Mouse (Mus musculus): ENCODE measurements around the gene Asf1b. TPM values are rescaled to one million over a fixed set of nuclear protein-coding genes. Genes with fewer than 3 reads are reported as not detected.

Asf1b gene
- polyA plus RNA-seq, 1 experiment from 2014 or later = 12.7 TPM

DNA sequence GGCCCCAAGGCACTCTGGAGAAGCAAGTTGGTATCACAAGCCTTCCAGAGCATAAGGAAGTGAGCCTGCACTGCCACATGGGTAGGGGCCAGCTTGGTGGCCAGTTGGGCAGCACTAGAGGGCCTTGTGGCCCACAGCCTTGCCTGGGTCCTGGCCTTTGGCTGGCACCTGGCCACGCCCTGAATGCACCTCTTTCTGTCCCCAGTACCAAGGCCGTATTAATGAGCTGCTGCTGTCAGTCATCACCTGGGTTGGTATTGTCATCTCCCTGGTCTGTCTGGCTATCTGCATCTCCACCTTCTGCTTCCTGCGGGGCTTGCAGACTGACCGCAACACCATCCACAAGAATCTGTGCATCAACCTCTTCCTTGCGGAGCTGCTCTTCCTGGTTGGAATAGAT is 21.1 kb upstream of the Asf1b start:
- Histone ChIP-seq H3K27ac (replicated peaks) (no peak overlapping the region), H3K36me3 (peaks cover 100% of the 10 kb centered on the region), H3K27me3 (no peaks in the 10 kb centered on the region), H3K4me1 (replicated peaks) (no peaks in the 10 kb centered on the region), H3K4me3 (no peak overlapping the region), H3K4me2 (no peak overlapping the region), H3K9me3 (no peaks in the 10 kb centered on the region), H3K9ac (no peak overlapping the region)
- WGBS = 88% methylated on average over 5 of the region's 5 CpGs
- ATAC-seq (ENCODE audit: low read depth) = no peak

- no peak for ATAC-seq (ENCODE audit: low read depth)
- 87% methylated on average over 2 of the region's 2 CpGs for WGBS
Measured at GRCm38 (mm10) chr8:83934994-83935393, 20.3 kb upstream of the Asf1b start.

DNA sequence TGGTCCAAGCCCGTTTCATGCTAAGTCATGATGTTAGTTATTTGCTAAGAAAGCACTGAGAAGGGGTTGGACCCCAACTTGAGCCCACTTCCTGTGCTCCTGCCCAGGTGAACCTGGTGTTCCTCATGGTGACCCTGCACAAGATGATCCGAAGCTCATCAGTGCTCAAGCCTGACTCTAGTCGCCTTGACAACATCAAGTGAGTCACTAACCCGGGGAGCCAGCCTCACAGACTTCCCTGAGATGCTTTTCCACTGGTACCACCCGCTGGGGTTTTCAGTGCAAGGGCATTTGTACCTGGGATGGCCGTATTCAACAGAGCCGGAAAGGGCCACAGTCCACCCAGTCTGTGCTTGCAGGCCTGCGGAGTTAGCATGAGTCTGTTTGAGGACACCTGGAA is 19.9 kb upstream of the Asf1b start:
- no peak for ATAC-seq (ENCODE audit: low read depth)
- Histone ChIP-seq H3K27me3 (no peaks in the 10 kb centered on the region), H3K4me1 (replicated peaks) (no peaks in the 10 kb centered on the region), H3K4me2 (no peak overlapping the region), H3K4me3 (no peak overlapping the region), H3K27ac (replicated peaks) (no peak overlapping the region), H3K9ac (no peak overlapping the region), H3K9me3 (no peaks in the 10 kb centered on the region), H3K36me3 (peaks cover 100% of the 10 kb centered on the region)
- WGBS = 93% methylated on average over 8 of the region's 8 CpGs

More at GRCm38 (mm10) chr8:83934994-83935393, 20.3 kb upstream of the Asf1b start:
- Histone ChIP-seq H3K27me3 (no peaks in the 10 kb centered on the region), H3K9me3 (no peaks in the 10 kb centered on the region), H3K4me3 (no peak overlapping the region), H3K4me2 (no peak overlapping the region), H3K9ac (no peak overlapping the region), H3K27ac (replicated peaks) (no peak overlapping the region), H3K36me3 (peaks cover 100% of the 10 kb centered on the region), H3K4me1 (replicated peaks) (no peaks in the 10 kb centered on the region)

DNA sequence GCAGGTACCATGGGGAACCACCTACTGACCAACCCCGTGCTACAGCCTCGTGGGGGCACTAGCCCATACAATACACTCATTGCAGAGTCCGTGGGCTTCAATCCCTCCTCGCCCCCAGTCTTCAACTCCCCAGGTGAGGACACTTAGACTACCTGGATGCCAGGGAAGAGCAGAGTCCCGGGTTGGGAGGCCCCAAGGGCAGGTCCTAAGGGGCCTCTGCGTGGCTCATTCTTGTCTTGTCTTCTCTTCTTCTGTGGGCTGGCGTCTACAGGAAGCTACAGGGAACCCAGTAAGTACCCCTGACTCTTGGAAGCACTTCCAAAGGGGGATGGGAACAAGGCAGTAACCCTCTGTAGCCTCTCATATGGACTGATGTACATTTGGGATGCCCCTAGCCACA is 17.7 kb upstream of the Asf1b start:
- H3K9me3 ChIP-seq = no peaks in the 10 kb centered on the region
- H3K27ac ChIP-seq (replicated peaks) = no peak overlapping the region
- H3K9ac ChIP-seq = no peak overlapping the region
- 86% methylated on average over 7 of the region's 7 CpGs for WGBS
- H3K4me3 ChIP-seq = no peak overlapping the region
- H3K36me3 ChIP-seq = peaks cover 77% of the 10 kb centered on the region
- H3K27me3 ChIP-seq = no peaks in the 10 kb centered on the region
- no peaks in the 10 kb centered on the region for H3K4me1 ChIP-seq (replicated peaks)
- no peak overlapping the region for H3K4me2 ChIP-seq
- ATAC-seq (ENCODE audit: low read depth) = no peak

- Histone ChIP-seq H3K27me3 (no peaks in the 10 kb centered on the region), H3K9me3 (no peaks in the 10 kb centered on the region), H3K4me3 (no peak overlapping the region), H3K4me1 (replicated peaks) (no peaks in the 10 kb centered on the region), H3K4me2 (no peak overlapping the region), H3K9ac (no peak overlapping the region), H3K27ac (replicated peaks) (no peak overlapping the region), H3K36me3 (peaks cover 71% of the 10 kb centered on the region)
- 93% methylated on average over 15 of the region's 15 CpGs for WGBS
- ATAC-seq (ENCODE audit: low read depth) = no peak
Measured at GRCm38 (mm10) chr8:83938330-83938729, 17.0 kb upstream of the Asf1b start.

GRCm38 (mm10) chr8:83941066-83941677 is 14.1 kb upstream of the Asf1b start:
- no peak overlapping the region for H3K4me2 ChIP-seq
- peaks cover 42% of the 10 kb centered on the region for H3K36me3 ChIP-seq
- no peak overlapping the region for H3K9ac ChIP-seq
- H3K9me3 ChIP-seq = no peaks in the 10 kb centered on the region
- no peak overlapping the region for H3K27ac ChIP-seq (replicated peaks)
- no peak overlapping the region for H3K4me3 ChIP-seq
- no peaks in the 10 kb centered on the region for H3K27me3 ChIP-seq
- WGBS = 75% methylated on average over 6 of the region's 6 CpGs
- no peaks in the 10 kb centered on the region for H3K4me1 ChIP-seq (replicated peaks)
- 0 out of 2 replicates have a peak, but pooled peaks have one; percentile 12 for ATAC-seq (ENCODE audit: low read depth)

- Histone ChIP-seq H3K4me3 (no peak overlapping the region), H3K4me2 (no peak overlapping the region), H3K4me1 (replicated peaks) (no peaks in the 10 kb centered on the region), H3K36me3 (peaks cover 29% of the 10 kb centered on the region), H3K9me3 (no peaks in the 10 kb centered on the region), H3K27ac (replicated peaks) (no peak overlapping the region), H3K27me3 (no peaks in the 10 kb centered on the region), H3K9ac (no peak overlapping the region)
- ATAC-seq (ENCODE audit: low read depth) = no peak
- WGBS = 92% methylated on average over 1 of the region's 1 CpGs
Measured at GRCm38 (mm10) chr8:83942446-83942845, 12.9 kb upstream of the Asf1b start.

DNA sequence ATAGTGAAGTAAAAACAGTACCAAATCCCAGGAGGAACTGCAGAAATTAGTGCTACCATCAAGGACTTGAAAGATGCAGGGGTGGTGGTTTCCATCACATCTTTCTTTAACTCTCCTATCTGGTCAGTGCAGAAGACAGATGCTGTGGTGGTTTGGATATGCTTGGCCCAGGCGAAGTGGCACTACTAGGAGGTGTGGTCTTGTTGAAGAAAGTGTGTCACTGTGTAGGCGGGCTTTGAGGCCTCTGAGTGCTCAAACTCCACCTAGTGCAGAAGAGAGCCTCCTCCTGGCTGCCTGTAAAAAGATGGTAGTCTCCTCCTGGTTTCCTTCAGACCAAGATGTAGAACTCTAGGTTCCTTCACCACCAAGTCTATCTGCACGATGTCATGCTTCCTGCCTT is 9.8 kb upstream of the Asf1b start:
- no peaks in the 10 kb centered on the region for H3K27me3 ChIP-seq
- 79% methylated on average over 3 of the region's 3 CpGs for WGBS
- no peak overlapping the region for H3K4me3 ChIP-seq
- H3K27ac ChIP-seq (replicated peaks) = no peak overlapping the region
- ATAC-seq (ENCODE audit: low read depth) = no peak
- H3K4me2 ChIP-seq = no peak overlapping the region
- H3K36me3 ChIP-seq = no peaks in the 10 kb centered on the region
- H3K9ac ChIP-seq = no peak overlapping the region
- H3K4me1 ChIP-seq (replicated peaks) = no peaks in the 10 kb centered on the region
- no peaks in the 10 kb centered on the region for H3K9me3 ChIP-seq

DNA sequence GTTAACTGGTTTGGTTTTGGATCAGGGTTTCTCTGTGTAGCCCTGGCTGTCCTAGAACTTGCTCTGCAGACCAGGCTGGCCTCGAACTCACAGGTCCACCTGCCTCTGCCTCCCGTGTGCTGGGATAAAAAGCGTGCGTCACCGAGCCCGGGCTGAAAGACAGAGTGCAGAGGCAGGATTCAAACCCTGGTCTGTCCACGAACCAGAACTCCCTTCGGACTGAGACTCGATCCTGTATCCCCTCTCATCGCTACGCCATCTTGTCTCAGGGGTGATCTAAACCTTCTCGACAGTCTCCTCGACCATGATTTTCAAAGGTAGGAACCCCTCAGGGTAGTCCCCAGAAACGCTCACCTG is 580 bp upstream of the Asf1b start:
- no peaks in the 10 kb centered on the region for H3K27me3 ChIP-seq
- peak overlapping the region; percentile 59 for H3K4me3 ChIP-seq
- H3K4me2 ChIP-seq = peak overlapping the region; percentile 94
- peaks cover 16% of the 10 kb centered on the region for H3K4me1 ChIP-seq (replicated peaks)
- H3K36me3 ChIP-seq = no peaks in the 10 kb centered on the region
- H3K9ac ChIP-seq = peak overlapping the region; percentile 69
- WGBS = 1% methylated on average over 14 of the region's 14 CpGs
- no peak for ATAC-seq (ENCODE audit: low read depth)
- peak overlapping the region; percentile 74 for H3K27ac ChIP-seq (replicated peaks)
- H3K9me3 ChIP-seq = no peaks in the 10 kb centered on the region

DNA sequence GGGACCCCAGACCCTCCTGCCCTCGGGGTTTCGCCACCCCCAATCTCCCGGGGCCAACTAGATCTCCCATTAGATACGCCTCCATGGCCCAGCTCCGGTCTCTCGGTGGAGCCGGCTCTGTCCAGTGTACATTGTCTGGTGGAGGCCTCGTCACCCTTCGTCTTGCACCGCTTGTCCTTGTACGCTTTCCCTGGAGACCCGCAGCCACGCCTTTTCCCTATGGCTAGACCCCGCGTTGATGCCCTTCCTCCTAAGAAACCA is 581 bp downstream of the Asf1b start:
- Histone ChIP-seq H3K4me3 (peak overlapping the region; percentile 59), H3K4me2 (peak overlapping the region; percentile 94), H3K36me3 (no peaks in the 10 kb centered on the region), H3K9me3 (no peaks in the 10 kb centered on the region), H3K9ac (peak overlapping the region; percentile 68), H3K4me1 (replicated peaks) (peaks cover 16% of the 10 kb centered on the region), H3K27me3 (no peaks in the 10 kb centered on the region), H3K27ac (replicated peaks) (no peak overlapping the region)
- ATAC-seq (ENCODE audit: low read depth) = no peak; the same call in 1 of the 2 replicates
- WGBS = under 1% methylated on average over 15 of the region's 15 CpGs

DNA sequence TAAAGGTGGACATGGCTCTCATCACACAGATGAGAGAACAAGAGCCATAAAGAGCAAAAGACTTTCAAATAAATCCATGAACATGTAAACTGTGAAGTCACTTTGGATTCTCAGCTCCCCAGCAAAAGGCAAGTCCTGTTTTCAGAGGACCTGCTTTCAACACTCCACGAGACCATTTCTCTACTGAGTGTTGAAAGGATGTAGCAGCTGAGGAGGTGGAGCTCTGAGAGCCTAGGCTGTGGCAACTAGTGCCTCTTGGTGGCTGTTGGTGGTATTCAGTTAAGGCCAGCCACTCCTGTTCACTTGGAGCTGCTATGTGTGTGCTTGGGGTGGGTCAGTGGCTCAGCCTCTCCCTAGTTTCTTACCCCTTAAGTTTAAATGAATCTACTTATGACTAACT is 1.5 kb downstream of the Asf1b start:
- Histone ChIP-seq H3K9me3 (no peaks in the 10 kb centered on the region), H3K4me1 (replicated peaks) (peaks cover 16% of the 10 kb centered on the region), H3K27me3 (no peaks in the 10 kb centered on the region), H3K4me2 (peak overlapping the region; percentile 94), H3K27ac (replicated peaks) (no peak overlapping the region), H3K9ac (no peak overlapping the region), H3K36me3 (no peaks in the 10 kb centered on the region), H3K4me3 (peak overlapping the region; percentile 59)
- ATAC-seq (ENCODE audit: low read depth) = no peak
- 41% methylated on average over 1 of the region's 1 CpGs for WGBS

DNA sequence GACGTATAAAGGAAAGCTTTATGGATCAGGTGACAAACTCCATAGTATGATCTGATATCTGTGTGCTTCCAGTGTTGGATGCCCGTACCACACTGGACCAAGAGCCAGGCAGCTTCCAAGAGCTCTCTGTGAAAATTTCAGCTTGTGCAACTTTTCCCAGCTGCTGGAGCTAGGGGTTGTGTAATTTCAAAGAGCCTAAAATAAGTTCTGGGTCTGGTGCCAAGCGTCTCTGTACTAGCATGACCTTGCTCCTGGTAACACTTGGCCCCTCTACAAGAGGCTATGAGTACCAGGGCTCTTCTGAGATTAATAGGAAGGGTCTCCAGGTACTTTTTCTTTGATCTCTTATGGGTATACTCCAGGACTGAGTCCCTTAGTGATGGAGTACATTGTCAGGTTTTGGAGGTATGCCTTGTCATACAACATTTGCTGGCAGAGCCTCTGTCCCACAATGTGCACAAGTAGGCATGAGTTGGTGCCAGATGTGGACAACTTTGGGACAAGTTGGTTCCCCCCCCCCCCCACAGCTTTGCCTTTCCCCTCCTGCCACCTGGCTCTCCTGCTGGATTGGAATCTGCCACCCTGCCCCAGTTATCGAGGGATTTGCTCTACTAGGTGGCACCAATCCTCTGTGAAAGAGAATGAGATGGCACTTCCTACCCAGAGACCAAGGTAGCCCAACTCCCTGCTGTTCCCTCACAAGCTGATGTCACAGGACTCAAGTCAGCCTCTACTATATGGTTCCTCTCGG is 8.9 kb downstream of the Asf1b start:
- Histone ChIP-seq H3K9me3 (no peaks in the 10 kb centered on the region), H3K9ac (no peak overlapping the region), H3K36me3 (peaks cover 6% of the 10 kb centered on the region; the same call in 1 of the 2 replicates), H3K4me2 (no peak overlapping the region), H3K4me3 (no peak overlapping the region), H3K27me3 (no peaks in the 10 kb centered on the region), H3K27ac (replicated peaks) (no peak overlapping the region), H3K4me1 (replicated peaks) (no peaks in the 10 kb centered on the region)
- WGBS = 93% methylated on average over 5 of the region's 5 CpGs
- no peak for ATAC-seq (ENCODE audit: low read depth)

- H3K27ac ChIP-seq (replicated peaks) = no peak overlapping the region
- no peak overlapping the region for H3K4me2 ChIP-seq
- no peak for ATAC-seq (ENCODE audit: low read depth)
- H3K9me3 ChIP-seq = no peaks in the 10 kb centered on the region
- 94% methylated on average over 7 of the region's 7 CpGs for WGBS
- no peak overlapping the region for H3K4me3 ChIP-seq
- peaks cover 9% of the 10 kb centered on the region for H3K4me1 ChIP-seq (replicated peaks)
- H3K9ac ChIP-seq = no peak overlapping the region
- H3K27me3 ChIP-seq = no peaks in the 10 kb centered on the region
- H3K36me3 ChIP-seq = peaks cover 7% of the 10 kb centered on the region; the same call in 1 of the 2 replicates
Measured at GRCm38 (mm10) chr8:83967701-83968100, 12.4 kb downstream of the Asf1b start.

All from neural tube, embryonic 13.5 days (tissue).